Mouse (Mus musculus): ENCODE results near the gene Dnaic2. TPM values are rescaled to one million over a fixed set of nuclear protein-coding genes. Genes with fewer than 3 reads are reported as not detected.

Gene Dnaic2
- 3.9 and 5.0 TPM in 2 replicates for polyA plus RNA-seq (2012; rRNA removed)

DNA sequence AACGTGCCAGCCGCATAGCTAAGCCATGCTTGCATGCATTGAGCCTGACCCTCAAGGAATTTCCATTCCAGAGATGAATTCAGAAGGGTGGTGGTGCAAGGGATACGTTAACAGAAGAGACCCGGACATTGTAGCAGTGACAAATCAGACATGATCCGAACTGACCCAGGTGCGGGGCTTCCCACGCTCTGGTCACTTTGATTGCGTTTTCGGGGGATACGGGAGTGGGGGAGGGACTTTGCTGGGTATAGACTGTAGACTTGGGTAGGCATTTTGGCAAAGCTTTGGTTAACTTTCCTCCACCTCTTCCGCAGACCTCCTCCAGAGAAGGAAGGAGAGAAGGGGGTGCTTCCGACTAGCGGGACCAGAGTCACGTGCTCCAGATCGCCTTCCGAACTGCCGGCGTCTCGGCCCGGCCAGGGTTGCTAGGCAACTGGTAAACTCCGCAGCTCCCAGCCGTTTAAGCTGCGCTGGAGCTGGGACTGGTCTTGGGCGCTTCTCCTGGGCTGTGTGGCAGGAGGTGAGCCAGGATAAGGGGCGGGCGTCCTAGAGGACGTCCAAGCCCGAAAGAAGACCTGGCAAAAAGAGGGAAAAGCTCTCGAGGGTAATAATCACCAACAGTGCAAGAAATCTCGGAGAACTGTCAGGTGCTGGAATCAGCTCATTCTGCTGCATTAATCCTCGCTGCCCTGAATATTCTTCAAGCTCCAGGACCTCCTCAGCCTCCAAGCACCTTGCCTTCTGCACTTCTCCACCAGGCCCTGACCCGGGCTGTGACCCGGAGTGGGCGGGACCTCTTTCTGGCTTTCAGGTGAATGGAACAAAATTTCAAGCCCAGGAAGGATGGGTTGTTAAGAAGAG, at the start of gene Dnaic2:
Gene Dnaic2, plus strand, starts transcription at position 444 of the 861 bp plus-strand sequence.
- 9% methylated on average over 34 of the region's 34 CpGs for WGBS
- TF ChIP-seq POLR2A (IDR thresholded peaks at IDR 0.05; ENCODE audit: borderline replicate concordance, insufficient read depth, low read length) (no peak), CTCF (IDR thresholded peaks at IDR 0.05; ENCODE audit: borderline replicate concordance, insufficient read depth, low read depth, low read length) (no peak)
- Histone ChIP-seq H3K4me1 (ENCODE audit: control insufficient read depth, insufficient read depth, low read length) (peaks cover 15% of the 10 kb centered on the region), H3K27ac (ENCODE audit: insufficient read depth, low read length) (no peak within 1 kb of the TSS), H3K4me3 (replicated peaks; ENCODE audit: insufficient read depth, low read depth, low read length) (peak within 1 kb of the TSS; percentile 26), H3K27me3 (ENCODE audit: control insufficient read depth, insufficient read depth, low read length) (no peaks in the 10 kb centered on the region)
- DNase-seq: peak; percentile 66 to 69

DNA sequence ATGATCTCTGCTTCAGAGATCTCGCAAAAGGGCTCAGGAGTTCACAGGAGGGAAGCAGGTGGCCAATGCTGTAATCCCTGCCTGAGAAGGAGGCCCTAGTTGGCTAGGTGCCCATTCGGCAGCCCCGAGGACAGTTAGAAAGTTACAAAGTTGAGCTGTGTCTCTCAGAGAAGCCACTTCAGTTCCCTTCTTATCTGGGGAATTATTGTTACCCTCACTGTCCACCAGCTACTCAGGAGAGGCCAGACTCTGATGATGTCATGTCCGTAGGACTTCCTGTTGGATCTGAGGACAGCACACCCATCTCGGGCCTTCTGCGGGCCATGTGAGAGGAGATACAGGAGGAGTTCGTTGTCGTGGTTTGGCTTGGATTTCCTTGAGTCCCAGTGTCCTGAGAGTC, 47.6 kb upstream of the Dnaic2 start:
- no peaks in the 10 kb centered on the region for H3K27me3 ChIP-seq (ENCODE audit: control insufficient read depth, insufficient read depth, low read length)
- peak; percentile 60 to 61 for DNase-seq
- H3K4me3 ChIP-seq (replicated peaks; ENCODE audit: insufficient read depth, low read depth, low read length): no peak overlapping the region
- 8% methylated on average over 8 of the region's 8 CpGs for WGBS
- TF ChIP-seq POLR2A (IDR thresholded peaks at IDR 0.05; ENCODE audit: borderline replicate concordance, insufficient read depth, low read length) (no peak), CTCF (IDR thresholded peaks at IDR 0.05; ENCODE audit: borderline replicate concordance, insufficient read depth, low read depth, low read length) (no peak)
- H3K4me1 ChIP-seq (ENCODE audit: control insufficient read depth, insufficient read depth, low read length): peaks cover 55% of the 10 kb centered on the region
- H3K27ac ChIP-seq (ENCODE audit: insufficient read depth, low read length): peak overlapping the region; percentile 61

DNA sequence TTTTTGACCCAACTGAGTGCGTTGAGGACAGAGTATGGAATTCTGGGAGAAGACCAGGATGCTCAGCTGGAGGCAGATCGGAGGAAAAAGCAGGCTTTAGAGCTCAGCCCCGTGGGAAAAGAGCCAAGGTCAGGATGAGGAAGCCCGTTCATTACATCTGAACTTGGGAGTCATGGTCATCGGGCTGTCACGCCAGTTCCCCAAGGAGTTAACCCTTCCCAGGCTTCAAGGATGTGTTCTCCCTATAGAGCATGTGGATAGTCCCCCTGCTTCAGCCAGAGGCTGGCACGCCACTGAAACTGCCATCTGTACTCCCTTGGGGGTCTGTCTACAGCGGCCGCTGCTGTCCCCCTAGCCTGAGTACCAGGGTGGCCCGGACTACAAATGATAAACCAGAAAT, 46.9 kb upstream of the Dnaic2 start:
- 16% methylated on average over 10 of the region's 10 CpGs for WGBS
- peak; percentile 37 to 40 for DNase-seq
- no peaks in the 10 kb centered on the region for H3K27me3 ChIP-seq (ENCODE audit: control insufficient read depth, insufficient read depth, low read length)
- H3K27ac ChIP-seq (ENCODE audit: insufficient read depth, low read length): peak overlapping the region; percentile 56
- no peak overlapping the region for H3K4me3 ChIP-seq (replicated peaks; ENCODE audit: insufficient read depth, low read depth, low read length)
- peaks cover 60% of the 10 kb centered on the region for H3K4me1 ChIP-seq (ENCODE audit: control insufficient read depth, insufficient read depth, low read length)
- TF ChIP-seq POLR2A (IDR thresholded peaks at IDR 0.05; ENCODE audit: borderline replicate concordance, insufficient read depth, low read length): no peak
- no peak for TF ChIP-seq CTCF (IDR thresholded peaks at IDR 0.05; ENCODE audit: borderline replicate concordance, insufficient read depth, low read depth, low read length)

DNA sequence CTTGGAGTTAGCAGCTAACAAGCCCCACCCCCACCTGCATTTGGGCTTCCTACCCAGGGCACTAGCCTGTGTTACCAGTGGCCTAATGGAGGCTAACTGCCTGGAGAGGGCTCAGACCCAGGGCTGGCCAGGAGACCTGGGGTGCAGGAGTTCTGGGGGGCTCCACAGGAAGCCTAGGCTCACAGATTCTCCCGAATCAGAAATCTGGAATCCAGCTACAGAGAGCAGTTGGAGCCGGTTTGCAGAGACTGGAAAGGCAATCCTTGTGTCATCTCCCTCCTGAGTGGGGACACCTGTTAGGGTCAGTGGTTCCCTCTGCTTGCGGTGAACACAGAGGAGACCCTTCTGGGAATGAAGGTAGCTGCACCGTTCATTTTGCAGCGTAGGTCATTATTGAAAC, 46.2 kb upstream of the Dnaic2 start:
- peak overlapping the region; percentile 15; the same call in 1 of the 2 replicates for H3K27ac ChIP-seq (ENCODE audit: insufficient read depth, low read length)
- peak; percentile 55 to 63 for DNase-seq
- no peak for TF ChIP-seq CTCF (IDR thresholded peaks at IDR 0.05; ENCODE audit: borderline replicate concordance, insufficient read depth, low read depth, low read length)
- no peak overlapping the region for H3K4me3 ChIP-seq (replicated peaks; ENCODE audit: insufficient read depth, low read depth, low read length)
- H3K4me1 ChIP-seq (ENCODE audit: control insufficient read depth, insufficient read depth, low read length): peaks cover 68% of the 10 kb centered on the region
- WGBS: 22% methylated on average over 5 of the region's 5 CpGs
- H3K27me3 ChIP-seq (ENCODE audit: control insufficient read depth, insufficient read depth, low read length): no peaks in the 10 kb centered on the region

DNA sequence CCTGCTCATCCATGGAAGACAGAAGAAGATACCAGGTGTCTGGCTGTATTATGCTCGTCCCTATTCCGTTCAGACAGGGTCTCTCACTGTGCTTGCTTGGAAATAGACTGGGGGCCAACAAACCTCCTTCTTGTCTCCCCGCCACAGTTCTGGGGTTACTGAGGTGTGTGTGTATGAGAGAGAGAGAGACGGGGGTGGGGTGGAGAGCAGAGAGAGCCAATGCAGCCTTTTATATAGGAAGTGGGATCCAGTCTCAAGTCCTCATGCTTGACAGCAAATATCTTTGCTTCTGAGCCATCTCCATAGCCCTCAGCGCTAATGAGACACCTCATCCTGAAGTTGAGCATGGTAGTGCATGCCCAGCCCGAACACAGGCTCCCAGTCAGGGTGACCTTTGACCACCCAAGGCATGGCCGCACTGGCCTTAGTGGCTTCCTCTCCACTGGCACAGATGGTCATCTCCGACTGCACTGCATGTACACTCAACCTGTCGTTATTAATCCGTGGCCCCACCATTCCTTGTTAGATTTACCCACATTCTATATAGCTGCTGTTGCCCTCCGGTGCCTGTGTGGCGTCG, 44.8 kb upstream of the Dnaic2 start:
- peak overlapping the region; percentile 83 for H3K27ac ChIP-seq (ENCODE audit: insufficient read depth, low read length)
- no peak for TF ChIP-seq CTCF (IDR thresholded peaks at IDR 0.05; ENCODE audit: borderline replicate concordance, insufficient read depth, low read depth, low read length)
- TF ChIP-seq POLR2A (IDR thresholded peaks at IDR 0.05; ENCODE audit: borderline replicate concordance, insufficient read depth, low read length): no peak
- H3K4me1 ChIP-seq (ENCODE audit: control insufficient read depth, insufficient read depth, low read length): peaks cover 77% of the 10 kb centered on the region
- WGBS: 32% methylated on average over 13 of the region's 13 CpGs
- peak; percentile 41 to 45 for DNase-seq
- no peaks in the 10 kb centered on the region for H3K27me3 ChIP-seq (ENCODE audit: control insufficient read depth, insufficient read depth, low read length)
- no peak overlapping the region for H3K4me3 ChIP-seq (replicated peaks; ENCODE audit: insufficient read depth, low read depth, low read length)

DNA sequence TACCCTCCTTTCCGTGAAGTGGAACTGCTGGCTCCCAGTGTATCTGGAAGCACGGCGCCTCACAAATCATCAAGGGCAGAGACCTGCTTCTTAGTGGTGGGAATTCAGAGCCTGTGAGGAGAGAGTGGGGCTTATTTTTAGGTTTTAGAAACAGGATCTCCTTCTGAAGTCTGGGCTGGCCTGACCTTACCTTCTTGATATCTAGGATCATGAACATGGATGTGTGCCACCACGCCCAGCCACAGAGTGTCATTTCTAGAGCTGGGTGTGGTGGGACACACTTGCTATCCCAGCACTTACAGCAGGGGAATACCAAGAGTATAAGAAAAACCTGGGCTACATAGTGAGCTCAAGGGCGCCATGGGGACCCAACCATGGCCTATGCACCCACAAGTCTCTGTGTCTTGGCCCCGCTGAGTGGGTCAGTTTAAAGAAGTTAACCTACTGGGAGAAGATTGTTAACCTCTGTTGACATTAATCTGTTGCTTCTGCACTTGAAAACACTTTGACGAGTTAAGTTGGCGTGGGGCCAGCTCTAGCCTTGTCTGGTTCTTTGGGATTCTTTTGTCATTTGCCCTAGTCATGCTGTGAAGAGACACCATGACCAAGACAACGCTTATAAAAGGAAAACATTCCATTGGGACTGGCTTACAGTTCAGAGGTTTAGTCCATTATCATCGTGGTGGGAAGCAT, 44.0 kb upstream of the Dnaic2 start:
- Histone ChIP-seq H3K4me1 (ENCODE audit: control insufficient read depth, insufficient read depth, low read length) (peaks cover 84% of the 10 kb centered on the region), H3K27me3 (ENCODE audit: control insufficient read depth, insufficient read depth, low read length) (no peaks in the 10 kb centered on the region), H3K27ac (ENCODE audit: insufficient read depth, low read length) (peak overlapping the region; percentile 98), H3K4me3 (replicated peaks; ENCODE audit: insufficient read depth, low read depth, low read length) (no peak overlapping the region)
- 59% methylated on average over 10 of the region's 10 CpGs for WGBS
- DNase-seq: peak in 1 of 2 experiments; percentile 45
- TF ChIP-seq CTCF (IDR thresholded peaks at IDR 0.05; ENCODE audit: borderline replicate concordance, insufficient read depth, low read depth, low read length) (no peak), POLR2A (IDR thresholded peaks at IDR 0.05; ENCODE audit: borderline replicate concordance, insufficient read depth, low read length) (no peak)

DNA sequence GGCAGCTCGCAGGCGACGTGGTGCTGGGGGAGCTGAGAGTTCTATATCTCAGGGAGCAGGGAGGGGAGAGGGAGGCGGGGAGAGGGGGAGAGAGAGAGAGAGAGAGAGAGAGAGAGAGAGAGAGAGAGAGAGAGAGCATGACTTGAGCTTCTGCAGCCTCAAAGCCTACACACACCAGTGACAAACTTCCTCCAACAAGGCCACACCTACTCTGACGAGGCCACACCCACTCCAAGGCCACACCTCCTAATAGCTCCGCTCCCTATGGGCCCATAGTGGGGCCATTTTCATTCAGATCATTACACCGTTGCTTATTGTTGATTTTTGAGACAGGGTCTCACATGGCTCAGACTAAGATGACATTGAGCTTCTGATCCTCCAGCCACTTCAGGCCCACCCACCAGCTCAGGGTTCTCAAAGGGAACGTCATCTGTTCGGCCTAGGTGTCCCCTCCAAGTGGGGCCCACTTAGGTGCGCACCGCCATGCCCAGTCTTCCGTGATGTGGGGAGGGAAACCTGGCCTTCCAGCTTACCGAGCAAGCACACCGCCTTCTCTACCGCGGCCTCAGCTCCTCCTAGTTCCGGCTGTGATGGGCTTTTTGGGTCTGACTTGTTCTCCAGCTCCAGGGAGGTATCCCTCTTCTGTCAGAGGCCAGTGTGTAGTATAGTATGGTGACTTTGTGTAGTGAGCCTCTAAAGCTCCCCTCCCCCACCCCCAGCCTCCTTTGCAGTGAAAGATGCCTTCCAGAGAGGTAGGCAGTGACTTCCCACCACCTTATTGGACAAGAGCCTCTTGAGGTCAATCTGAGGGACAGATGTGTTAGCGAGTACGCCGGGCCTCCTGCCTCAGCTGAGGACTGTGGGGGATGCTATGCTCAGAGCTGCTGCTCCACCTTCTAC, 43.2 kb upstream of the Dnaic2 start:
- Histone ChIP-seq H3K27me3 (ENCODE audit: control insufficient read depth, insufficient read depth, low read length) (no peaks in the 10 kb centered on the region), H3K4me3 (replicated peaks; ENCODE audit: insufficient read depth, low read depth, low read length) (no peak overlapping the region), H3K4me1 (ENCODE audit: control insufficient read depth, insufficient read depth, low read length) (peaks cover 80% of the 10 kb centered on the region), H3K27ac (ENCODE audit: insufficient read depth, low read length) (peak overlapping the region; percentile 98)
- WGBS: 59% methylated on average over 20 of the region's 20 CpGs
- TF ChIP-seq POLR2A (IDR thresholded peaks at IDR 0.05; ENCODE audit: borderline replicate concordance, insufficient read depth, low read length) (no peak), CTCF (IDR thresholded peaks at IDR 0.05; ENCODE audit: borderline replicate concordance, insufficient read depth, low read depth, low read length) (no peak)
- peak; percentile 40 to 53 for DNase-seq

All from cerebellum, adult 2 months (tissue).